In the genomic region with DNA sequence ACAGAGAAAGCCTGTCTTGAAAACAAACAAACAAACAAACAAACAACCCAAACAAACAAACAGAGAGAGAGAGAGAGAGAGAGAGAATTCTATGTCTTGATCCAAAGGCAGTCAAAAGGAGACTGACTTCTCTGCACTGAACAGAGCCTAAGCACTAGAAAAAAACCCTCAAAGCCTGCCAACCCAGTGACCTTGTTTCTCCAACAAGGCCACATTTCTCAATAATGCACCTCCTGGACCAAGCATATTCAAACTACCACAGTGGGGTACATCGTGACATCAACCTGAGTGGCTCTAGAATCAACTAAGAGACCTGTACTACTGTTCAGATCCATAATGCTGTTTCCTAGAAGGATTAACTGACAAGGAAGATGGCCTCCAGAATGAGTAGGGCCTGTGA, we compare ENCODE assay signal across 26 mouse cellular contexts.
"Had no signal": no experiment of that assay in that cellular context is flagged by ENCODE, and none has a peak within 500 bp of the region (broad histone marks: within the 10 kb centered on the region; RNA-seq: fewer than 3 reads in every experiment).

No protein-coding gene starts in this region.

- H3K27me3 ChIP-seq: heart, embryonic 12.5 days; intestine, embryonic 15.5 days; limb, embryonic 13.5 days; limb, embryonic 15.5 days; liver, embryonic 12.5 days had no signal

- H3K27ac ChIP-seq: heart, embryonic 10.5 days; hindbrain, embryonic 10.5 days; hindbrain, embryonic 12.5 days; hindbrain, embryonic 14.5 days; intestine, embryonic 15.5 days; kidney, postnatal 0 days; limb, embryonic 15.5 days; liver, embryonic 12.5 days; liver, embryonic 14.5 days had no signal

- ATAC-seq: hindbrain, embryonic 16.5 days; inflammation-experienced regulatory T-cells, adult 6 months; intestine, embryonic 15.5 days; intestine, postnatal 0 days; liver, embryonic 12.5 days had no signal

- H3K36me3 ChIP-seq: heart, embryonic 10.5 days; heart, embryonic 12.5 days; hindbrain, embryonic 10.5 days; hindbrain, embryonic 12.5 days; intestine, embryonic 15.5 days; limb, embryonic 13.5 days; limb, embryonic 15.5 days; liver, embryonic 12.5 days had no signal

- H3K9ac ChIP-seq: heart, embryonic 12.5 days; hindbrain, embryonic 12.5 days; hindbrain, embryonic 14.5 days; intestine, embryonic 15.5 days; limb, embryonic 13.5 days; limb, embryonic 15.5 days; liver, embryonic 12.5 days; liver, embryonic 14.5 days had no signal

- DNase-seq: gastrocnemius, postnatal 10 days; gastrocnemius, postnatal 25 days; heart, adult 18-20 months; heart, postnatal 10 days; heart, postnatal 4 days; kidney, adult 18-20 months; kidney, adult 8-10 months; kidney, postnatal 14 days; kidney, postnatal 36 days; layer of hippocampus, adult 9-11 months; layer of hippocampus, postnatal 36 days; left cerebral cortex, postnatal 4 days had no signal

- H3K4me3 ChIP-seq: heart, embryonic 10.5 days; heart, embryonic 12.5 days; hindbrain, embryonic 10.5 days; hindbrain, embryonic 12.5 days; intestine, embryonic 15.5 days; limb, embryonic 13.5 days; limb, embryonic 15.5 days; liver, embryonic 12.5 days had no signal

- H3K4me2 ChIP-seq: heart, embryonic 12.5 days; hindbrain, embryonic 12.5 days; hindbrain, embryonic 14.5 days; intestine, embryonic 15.5 days; limb, embryonic 13.5 days; limb, embryonic 15.5 days; liver, embryonic 12.5 days had no signal

- H3K9me3 ChIP-seq: heart, embryonic 10.5 days; heart, embryonic 12.5 days; hindbrain, embryonic 10.5 days; hindbrain, embryonic 12.5 days; intestine, embryonic 15.5 days; limb, embryonic 13.5 days; limb, embryonic 15.5 days; liver, embryonic 12.5 days had no signal

- H3K4me1 ChIP-seq: heart, embryonic 10.5 days; heart, embryonic 12.5 days; intestine, embryonic 15.5 days; liver, embryonic 12.5 days had no signal
